Mouse (Mus musculus): ENCODE measurements at regions not wholly inside any gene's neighbourhood (a gene's known extent, or its start where the extent isn't known, plus 50 kb on each side); places are given as distances from the start of the nearest gene placed in this dataset.

DNA sequence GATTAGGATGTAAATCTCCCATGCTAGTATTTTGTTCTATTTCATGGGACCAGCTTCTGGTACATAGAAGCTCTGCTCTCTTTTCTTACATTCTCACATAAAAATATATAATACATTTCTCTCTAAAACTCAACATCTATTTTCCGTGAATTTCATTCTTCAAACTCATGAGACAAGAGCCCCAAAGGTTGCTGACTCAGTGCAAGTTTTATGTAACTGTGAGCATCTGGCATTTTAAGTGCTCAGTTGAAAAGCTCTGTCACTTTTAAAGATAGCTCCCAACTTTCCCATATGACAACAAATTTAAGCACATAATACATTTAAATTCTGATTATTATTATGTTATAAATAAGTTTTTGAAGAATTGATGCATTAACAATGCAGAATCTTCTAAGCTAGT is 268.5 kb downstream of the AW209491 start:
- WGBS, result 70% methylated on average over 1 of the region's 1 CpGs
- no peak for ATAC-seq
- H3K27ac ChIP-seq (ENCODE audit: low read length), result no peak overlapping the region
- no peak overlapping the region for H3K9ac ChIP-seq (ENCODE audit: low read depth, low read length)
- H3K4me2 ChIP-seq (ENCODE audit: low read length), result no peak overlapping the region
- H3K36me3 ChIP-seq (ENCODE audit: control insufficient read depth, insufficient read depth, low read length), result no peaks in the 10 kb centered on the region
- no peak overlapping the region for H3K4me3 ChIP-seq (ENCODE audit: low read depth, low read length)
- H3K9me3 ChIP-seq (replicated peaks; ENCODE audit: control insufficient read depth, low read length, poor library complexity, severe bottlenecking), result no peaks in the 10 kb centered on the region
- H3K4me1 ChIP-seq (ENCODE audit: control insufficient read depth, insufficient read depth, low read length), result no peaks in the 10 kb centered on the region
- H3K27me3 ChIP-seq (ENCODE audit: control insufficient read depth, insufficient read depth, low read depth, low read length), result no peaks in the 10 kb centered on the region

DNA sequence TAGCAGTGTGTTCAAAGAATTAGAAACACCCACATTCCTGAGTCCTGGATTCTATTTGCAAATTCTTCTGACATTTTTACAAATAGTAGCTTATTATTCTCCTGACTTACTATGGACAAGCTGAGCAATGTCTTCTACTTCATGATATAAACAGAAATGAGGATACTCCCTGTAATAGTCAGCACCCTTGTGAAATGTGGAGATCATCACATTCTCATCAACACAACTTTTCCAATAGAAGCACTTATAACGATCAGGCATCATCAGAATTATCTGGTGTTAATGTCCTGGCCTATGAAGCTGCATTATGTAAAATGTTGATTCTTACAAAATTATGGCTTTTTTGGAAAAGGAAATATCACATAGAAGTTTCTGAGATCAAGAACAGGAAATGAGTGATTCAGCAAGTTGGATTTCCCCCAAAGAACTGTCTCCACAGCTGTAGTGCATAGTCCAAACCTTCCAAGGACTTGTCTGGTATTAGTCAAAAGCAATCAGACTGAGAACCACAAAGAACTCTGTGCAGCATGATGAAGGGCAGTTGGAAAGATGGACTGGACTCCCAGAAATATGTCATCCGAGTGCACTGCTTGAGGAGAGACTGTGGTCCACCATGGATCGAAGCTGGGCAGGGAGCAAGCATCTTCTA is 300.3 kb downstream of the AW209491 start:
- H3K9ac ChIP-seq (ENCODE audit: low read depth, low read length), result no peak overlapping the region
- H3K4me2 ChIP-seq (ENCODE audit: low read length), result no peak overlapping the region
- H3K9me3 ChIP-seq (replicated peaks; ENCODE audit: control insufficient read depth, low read length, poor library complexity, severe bottlenecking), result no peaks in the 10 kb centered on the region
- WGBS, result 92% methylated on average over 3 of the region's 3 CpGs
- no peak for ATAC-seq
- no peak overlapping the region for H3K27ac ChIP-seq (ENCODE audit: low read length)
- H3K27me3 ChIP-seq (ENCODE audit: control insufficient read depth, insufficient read depth, low read depth, low read length), result no peaks in the 10 kb centered on the region
- no peaks in the 10 kb centered on the region for H3K4me1 ChIP-seq (ENCODE audit: control insufficient read depth, insufficient read depth, low read length)
- no peak overlapping the region for H3K4me3 ChIP-seq (ENCODE audit: low read depth, low read length)
- H3K36me3 ChIP-seq (ENCODE audit: control insufficient read depth, insufficient read depth, low read length), result no peaks in the 10 kb centered on the region

DNA sequence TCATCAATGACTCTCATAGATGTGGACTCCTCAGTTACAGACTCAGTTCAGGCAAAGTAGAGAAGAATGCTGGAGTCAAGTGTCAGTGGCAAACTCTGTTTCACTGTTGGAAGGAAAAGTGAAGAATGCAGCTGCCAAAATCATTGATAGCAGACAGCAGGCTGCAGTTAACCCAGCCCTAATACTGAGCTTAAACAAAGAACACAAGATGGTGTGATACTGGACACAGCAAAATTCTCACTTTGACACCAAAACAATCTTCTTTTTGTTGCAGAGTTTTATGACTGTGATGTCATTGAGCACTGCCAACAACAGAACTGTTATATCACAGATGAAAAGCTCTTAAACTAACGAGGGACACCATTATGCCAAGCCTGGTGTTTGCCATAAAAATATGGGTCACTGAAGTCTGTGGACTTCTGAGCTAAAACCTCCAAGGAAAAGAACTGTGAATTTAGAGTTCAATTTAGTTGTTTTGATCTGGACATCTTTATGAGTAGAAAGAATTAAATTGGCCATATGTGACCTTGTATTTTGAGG is 336.3 kb downstream of the AW209491 start:
- H3K4me3 ChIP-seq (ENCODE audit: low read depth, low read length), result no peak overlapping the region
- H3K9ac ChIP-seq (ENCODE audit: low read depth, low read length), result no peak overlapping the region
- H3K9me3 ChIP-seq (replicated peaks; ENCODE audit: control insufficient read depth, low read length, poor library complexity, severe bottlenecking), result no peaks in the 10 kb centered on the region
- ATAC-seq, result no peak
- H3K4me1 ChIP-seq (ENCODE audit: control insufficient read depth, insufficient read depth, low read length), result no peaks in the 10 kb centered on the region
- no peaks in the 10 kb centered on the region for H3K36me3 ChIP-seq (ENCODE audit: control insufficient read depth, insufficient read depth, low read length)
- 47% methylated on average over 1 of the region's 1 CpGs for WGBS
- H3K27ac ChIP-seq (ENCODE audit: low read length), result no peak overlapping the region
- no peak overlapping the region for H3K4me2 ChIP-seq (ENCODE audit: low read length)
- H3K27me3 ChIP-seq (ENCODE audit: control insufficient read depth, insufficient read depth, low read depth, low read length), result no peaks in the 10 kb centered on the region

DNA sequence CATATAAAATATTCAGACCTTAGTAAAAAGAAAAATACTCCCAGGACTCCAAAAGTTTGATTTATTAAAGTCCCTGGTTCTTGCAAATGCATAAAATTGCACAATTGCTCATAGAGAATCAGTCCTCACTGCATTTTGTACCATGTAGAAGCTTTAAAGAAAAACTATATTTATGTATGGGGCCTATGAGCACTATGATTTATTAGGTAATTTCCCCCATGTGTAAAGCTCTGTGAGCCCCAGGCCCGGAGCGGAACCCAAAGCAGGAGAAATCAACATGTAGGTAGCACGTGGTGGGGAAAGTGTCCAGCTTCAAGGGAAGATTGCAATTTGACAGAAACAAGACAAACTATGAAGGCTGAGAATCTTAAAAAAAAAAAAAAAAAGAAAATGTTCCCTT is 372.7 kb downstream of the AW209491 start:
- Histone ChIP-seq H3K4me3 (ENCODE audit: low read depth, low read length) (no peak overlapping the region), H3K9me3 (replicated peaks; ENCODE audit: control insufficient read depth, low read length, poor library complexity, severe bottlenecking) (no peaks in the 10 kb centered on the region), H3K4me2 (ENCODE audit: low read length) (no peak overlapping the region), H3K27ac (ENCODE audit: low read length) (no peak overlapping the region), H3K9ac (ENCODE audit: low read depth, low read length) (no peak overlapping the region), H3K4me1 (ENCODE audit: control insufficient read depth, insufficient read depth, low read length) (no peaks in the 10 kb centered on the region), H3K27me3 (ENCODE audit: control insufficient read depth, insufficient read depth, low read depth, low read length) (no peaks in the 10 kb centered on the region), H3K36me3 (ENCODE audit: control insufficient read depth, insufficient read depth, low read length) (no peaks in the 10 kb centered on the region)
- ATAC-seq, result no peak
- WGBS, result 88% methylated on average over 3 of the region's 3 CpGs

DNA sequence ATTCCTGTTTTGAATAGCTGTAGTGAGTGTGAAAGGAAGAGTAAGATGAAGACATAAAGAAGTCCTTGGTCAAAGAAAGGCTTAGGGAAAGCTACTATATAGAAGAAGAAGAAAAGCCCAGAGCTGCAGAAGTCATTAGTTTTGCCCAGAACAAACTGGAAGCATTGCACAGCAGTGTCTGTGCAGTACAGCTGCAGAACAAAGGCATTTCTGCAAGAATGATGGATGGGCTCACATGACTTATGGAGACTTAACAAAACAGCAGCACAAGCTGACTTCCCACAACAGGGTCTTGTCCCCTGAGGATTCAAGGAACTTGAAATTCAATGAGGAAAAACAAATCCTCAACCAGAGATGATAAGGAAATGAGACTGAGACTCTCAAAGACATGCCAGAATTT is 381.7 kb downstream of the AW209491 start:
- Histone ChIP-seq H3K4me2 (ENCODE audit: low read length) (no peak overlapping the region), H3K4me3 (ENCODE audit: low read depth, low read length) (no peak overlapping the region), H3K9ac (ENCODE audit: low read depth, low read length) (no peak overlapping the region), H3K27me3 (ENCODE audit: control insufficient read depth, insufficient read depth, low read depth, low read length) (no peaks in the 10 kb centered on the region), H3K36me3 (ENCODE audit: control insufficient read depth, insufficient read depth, low read length) (no peaks in the 10 kb centered on the region), H3K9me3 (replicated peaks; ENCODE audit: control insufficient read depth, low read length, poor library complexity, severe bottlenecking) (no peaks in the 10 kb centered on the region), H3K4me1 (ENCODE audit: control insufficient read depth, insufficient read depth, low read length) (no peaks in the 10 kb centered on the region), H3K27ac (ENCODE audit: low read length) (no peak overlapping the region)
- no peak for ATAC-seq

DNA sequence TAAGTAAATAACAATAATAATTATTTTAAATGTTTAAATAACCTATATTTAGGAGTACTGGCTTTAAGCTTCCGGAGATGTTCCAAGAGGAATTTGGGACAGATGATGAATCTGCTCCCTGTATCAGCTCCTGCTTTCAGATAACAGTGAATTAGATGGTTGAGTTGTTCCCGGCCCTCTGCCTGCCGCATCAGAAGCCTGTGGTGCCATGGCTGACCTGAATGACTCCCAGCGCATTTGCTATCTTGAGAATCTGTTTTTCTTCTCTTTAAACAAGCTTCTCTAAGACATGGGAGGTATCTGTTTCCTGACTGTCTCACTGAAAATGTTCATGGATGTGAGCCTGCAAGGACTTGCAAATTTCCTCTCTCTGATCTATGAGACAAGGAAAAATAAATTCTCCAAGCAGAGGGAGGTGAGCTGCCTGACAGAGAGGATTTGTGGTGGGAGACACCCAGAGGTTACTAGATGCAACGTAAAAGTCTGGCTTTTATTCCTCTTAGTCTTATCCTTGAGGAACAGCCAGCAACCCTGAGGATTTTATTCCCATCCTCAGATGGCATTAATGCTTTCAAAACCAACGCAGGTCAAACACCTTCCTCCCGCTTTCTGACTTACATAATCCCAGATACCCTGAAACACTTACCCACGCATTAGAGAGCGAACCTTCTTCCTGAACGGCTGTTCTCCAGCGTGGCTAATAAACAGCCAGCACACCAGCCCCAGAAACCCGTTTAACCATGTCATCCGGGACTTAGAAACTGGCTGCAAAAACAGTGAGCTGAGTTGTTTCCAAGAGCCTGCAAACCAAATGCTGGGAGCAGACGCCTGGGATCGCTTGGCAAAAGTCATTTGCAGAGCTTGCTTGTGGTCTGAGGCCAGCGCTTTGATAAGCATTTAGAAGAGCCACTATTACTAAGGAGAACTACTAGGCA is 389.1 kb downstream of the AW209491 start:
- WGBS, result 66% methylated on average over 16 of the region's 16 CpGs
- no peak overlapping the region for H3K4me2 ChIP-seq (ENCODE audit: low read length)
- no peak overlapping the region for H3K9ac ChIP-seq (ENCODE audit: low read depth, low read length)
- no peak overlapping the region for H3K27ac ChIP-seq (ENCODE audit: low read length)
- H3K4me3 ChIP-seq (ENCODE audit: low read depth, low read length), result no peak overlapping the region
- no peaks in the 10 kb centered on the region for H3K36me3 ChIP-seq (ENCODE audit: control insufficient read depth, insufficient read depth, low read length)
- H3K9me3 ChIP-seq (replicated peaks; ENCODE audit: control insufficient read depth, low read length, poor library complexity, severe bottlenecking), result no peaks in the 10 kb centered on the region
- no peaks in the 10 kb centered on the region for H3K4me1 ChIP-seq (ENCODE audit: control insufficient read depth, insufficient read depth, low read length)
- no peaks in the 10 kb centered on the region for H3K27me3 ChIP-seq (ENCODE audit: control insufficient read depth, insufficient read depth, low read depth, low read length)
- no peak for ATAC-seq

DNA sequence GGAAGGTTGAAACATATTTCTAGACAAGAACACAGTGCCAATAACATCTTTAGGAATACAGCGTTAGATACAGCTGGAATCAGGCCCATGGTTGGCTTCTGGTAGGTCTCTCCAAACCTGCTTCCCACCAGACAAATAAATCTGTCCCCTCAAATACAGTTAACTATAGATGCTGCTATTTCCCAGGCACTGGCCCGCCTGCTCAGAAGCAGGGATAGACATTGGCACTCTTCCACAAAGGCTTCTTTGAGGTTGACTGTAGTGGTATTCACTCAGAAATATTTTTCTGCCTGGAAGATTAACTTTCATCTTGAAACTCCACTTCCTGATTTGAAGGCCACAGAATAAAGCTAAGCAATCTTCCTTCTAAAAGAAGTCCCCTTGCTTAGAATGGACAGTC is 396.6 kb downstream of the AW209491 start:
- H3K9me3 ChIP-seq (replicated peaks; ENCODE audit: control insufficient read depth, low read length, poor library complexity, severe bottlenecking), result no peaks in the 10 kb centered on the region
- no peak for ATAC-seq
- WGBS, result 95% methylated on average over 2 of the region's 2 CpGs
- no peaks in the 10 kb centered on the region for H3K4me1 ChIP-seq (ENCODE audit: control insufficient read depth, insufficient read depth, low read length)
- no peak overlapping the region for H3K27ac ChIP-seq (ENCODE audit: low read length)
- no peak overlapping the region for H3K9ac ChIP-seq (ENCODE audit: low read depth, low read length)
- no peaks in the 10 kb centered on the region for H3K27me3 ChIP-seq (ENCODE audit: control insufficient read depth, insufficient read depth, low read depth, low read length)
- no peak overlapping the region for H3K4me2 ChIP-seq (ENCODE audit: low read length)
- H3K36me3 ChIP-seq (ENCODE audit: control insufficient read depth, insufficient read depth, low read length), result no peaks in the 10 kb centered on the region
- H3K4me3 ChIP-seq (ENCODE audit: low read depth, low read length), result no peak overlapping the region

DNA sequence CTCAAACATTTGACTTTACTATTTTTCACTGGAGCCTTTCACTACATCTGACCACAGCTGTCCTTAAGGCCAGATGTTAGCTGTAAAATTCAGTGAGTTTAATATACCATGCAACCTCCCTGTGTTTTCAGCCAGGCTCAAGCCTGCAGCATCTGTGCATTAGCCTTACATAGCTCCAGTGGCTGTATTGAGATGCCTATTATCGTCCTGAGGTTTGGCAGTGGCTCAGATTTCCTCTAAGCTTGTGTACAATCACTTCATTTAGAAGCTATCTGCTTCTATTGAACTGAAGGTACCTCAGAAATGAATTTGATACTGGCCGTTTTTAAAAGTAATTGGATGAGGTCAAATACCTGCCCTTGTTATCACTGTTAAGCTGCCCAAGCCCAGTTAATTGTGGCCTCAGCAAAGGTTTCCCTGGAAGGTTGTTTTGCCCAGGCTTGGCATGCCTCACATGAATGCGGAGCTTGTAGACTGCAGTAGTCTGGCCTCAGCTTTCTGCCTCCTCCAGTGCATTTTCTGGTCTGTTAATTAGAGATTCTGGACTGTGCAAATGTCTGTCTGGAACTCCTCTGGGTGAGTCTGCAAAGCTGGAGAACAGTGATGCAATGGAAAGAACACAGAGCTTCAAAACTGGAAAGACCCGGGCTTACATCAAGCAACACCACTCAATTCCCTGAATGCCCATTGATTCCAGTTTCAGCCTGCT is 410.2 kb upstream of the Gli3 start:
- Histone ChIP-seq H3K4me1 (ENCODE audit: control insufficient read depth, insufficient read depth, low read length) (no peaks in the 10 kb centered on the region), H3K27me3 (ENCODE audit: control insufficient read depth, insufficient read depth, low read depth, low read length) (no peaks in the 10 kb centered on the region), H3K9ac (ENCODE audit: low read depth, low read length) (no peak overlapping the region), H3K27ac (ENCODE audit: low read length) (no peak overlapping the region; the same call in 1 of the 2 replicates), H3K36me3 (ENCODE audit: control insufficient read depth, insufficient read depth, low read length) (no peaks in the 10 kb centered on the region), H3K4me2 (ENCODE audit: low read length) (no peak overlapping the region), H3K9me3 (replicated peaks; ENCODE audit: control insufficient read depth, low read length, poor library complexity, severe bottlenecking) (no peaks in the 10 kb centered on the region), H3K4me3 (ENCODE audit: low read depth, low read length) (no peak overlapping the region)
- peak; percentile 80 for ATAC-seq
- WGBS, result 44% methylated on average over 4 of the region's 4 CpGs

DNA sequence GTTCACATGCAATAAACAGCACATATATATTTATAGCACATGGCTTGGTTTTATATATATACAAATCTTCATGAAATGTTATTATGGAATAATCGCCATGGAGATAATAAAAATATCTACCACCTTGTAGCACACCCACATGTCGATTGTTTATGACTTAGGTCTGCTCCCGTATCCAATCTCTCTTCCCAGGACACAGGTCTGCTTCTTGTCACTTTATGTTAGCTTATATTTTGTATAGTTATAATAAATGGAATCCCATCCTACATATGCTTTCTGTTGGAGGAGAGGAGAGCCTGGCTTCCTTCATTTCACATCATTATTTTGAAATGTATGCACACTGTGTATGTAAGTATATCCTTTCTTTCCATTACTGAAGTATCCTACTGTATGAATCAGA is 408.3 kb upstream of the Gli3 start:
- Histone ChIP-seq H3K36me3 (ENCODE audit: control insufficient read depth, insufficient read depth, low read length) (no peaks in the 10 kb centered on the region), H3K27me3 (ENCODE audit: control insufficient read depth, insufficient read depth, low read depth, low read length) (no peaks in the 10 kb centered on the region), H3K4me3 (ENCODE audit: low read depth, low read length) (no peak overlapping the region), H3K9ac (ENCODE audit: low read depth, low read length) (no peak overlapping the region), H3K9me3 (replicated peaks; ENCODE audit: control insufficient read depth, low read length, poor library complexity, severe bottlenecking) (no peaks in the 10 kb centered on the region), H3K27ac (ENCODE audit: low read length) (no peak overlapping the region), H3K4me2 (ENCODE audit: low read length) (no peak overlapping the region), H3K4me1 (ENCODE audit: control insufficient read depth, insufficient read depth, low read length) (no peaks in the 10 kb centered on the region)
- ATAC-seq, result no peak
- 92% methylated on average over 3 of the region's 3 CpGs for WGBS

Measured in midbrain, embryonic 16.5 days (tissue).